Mouse (Mus musculus): ENCODE results near the gene Ceacam9.

- TF ChIP-seq CTCF (IDR thresholded peaks at IDR 0.05; ENCODE audit: low read depth, low read length) (no peak), GATA1 (IDR thresholded peaks at IDR 0.05; ENCODE audit: borderline replicate concordance, low read length) (no peak)
These were observed 25.9 kb downstream of the Ceacam9 start for GRCm38 (mm10) chr7:16747656-16748055.

Data from G1E (cell line).